Mouse (Mus musculus): ENCODE measurements at regions not wholly inside any gene's neighbourhood (a gene's known extent, or its start where the extent isn't known, plus 50 kb on each side); places are given as distances from the start of the nearest gene placed in this dataset.

DNA sequence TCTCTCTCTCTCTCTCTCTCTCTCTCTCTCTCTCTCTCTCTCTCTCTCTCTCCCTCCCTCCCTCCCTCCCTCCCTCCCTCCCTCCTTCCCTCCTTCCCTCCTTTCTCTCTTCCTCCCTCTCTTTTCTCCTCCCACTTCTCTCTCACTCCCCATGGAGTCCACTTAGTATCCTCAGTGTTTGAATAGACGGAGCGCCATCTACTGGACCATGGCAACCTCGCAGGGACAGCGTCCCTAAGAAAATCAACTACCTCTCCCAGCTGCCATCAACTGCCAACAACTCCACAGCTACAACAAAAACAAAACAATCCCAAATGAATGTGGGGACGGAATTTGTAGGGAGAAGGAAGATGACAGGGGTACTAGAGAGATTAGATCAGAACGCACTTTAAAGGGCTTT lies 69.5 kb upstream of the Gls start:
- no peaks in the 10 kb centered on the region for H3K36me3 ChIP-seq (ENCODE audit: control insufficient read depth, insufficient read depth, low read length, poor library complexity, severe bottlenecking)
- no peaks in the 10 kb centered on the region for H3K27me3 ChIP-seq (ENCODE audit: control insufficient read depth, insufficient read depth, low read length, poor library complexity, severe bottlenecking)
- no peaks in the 10 kb centered on the region for H3K4me1 ChIP-seq (ENCODE audit: control insufficient read depth, insufficient read depth, low read length)
- no peak overlapping the region for H3K4me3 ChIP-seq (ENCODE audit: low read depth, low read length)
- no peak overlapping the region for H3K9ac ChIP-seq (ENCODE audit: low read depth, poor library complexity, severe bottlenecking)
- peak; percentile 86 for TF ChIP-seq CTCF (IDR thresholded peaks at IDR 0.05; ENCODE audit: low read depth, low read length)
- TF ChIP-seq EP300 (IDR thresholded peaks at IDR 0.05; ENCODE audit: insufficient read depth, low read depth, low read length): no peak
- no peak overlapping the region for H3K27ac ChIP-seq (ENCODE audit: insufficient read depth, low read length)
- H3K9me3 ChIP-seq (replicated peaks; ENCODE audit: control insufficient read depth, insufficient read depth, low read length, poor library complexity, severe bottlenecking): no peaks in the 10 kb centered on the region

DNA sequence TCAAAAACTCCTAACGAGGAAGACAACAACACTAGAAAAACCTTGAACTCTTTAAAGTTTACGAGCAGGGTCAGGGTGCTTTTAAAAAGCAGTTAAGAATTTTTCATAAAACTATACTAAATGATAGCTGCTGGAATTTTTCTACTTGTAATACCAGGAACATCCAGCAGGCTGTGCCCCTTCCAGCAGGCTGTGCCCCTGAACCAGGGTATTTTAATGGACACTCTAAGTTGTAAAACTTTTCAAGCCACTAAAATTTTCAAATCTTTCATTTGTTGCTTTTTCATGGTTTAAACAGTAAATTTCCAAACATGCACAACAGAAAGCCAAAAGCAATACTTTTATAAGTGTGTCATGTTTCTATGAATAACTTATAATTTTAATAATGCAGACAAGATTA lies 68.2 kb upstream of the Gls start:
- TF ChIP-seq CTCF (IDR thresholded peaks at IDR 0.05; ENCODE audit: low read depth, low read length) (peak; percentile 36), POLR2A (IDR thresholded peaks at IDR 0.05; ENCODE audit: insufficient read depth, low read length) (no peak), EP300 (IDR thresholded peaks at IDR 0.05; ENCODE audit: insufficient read depth, low read depth, low read length) (no peak)
- H3K9ac ChIP-seq (ENCODE audit: low read depth, poor library complexity, severe bottlenecking): no peak overlapping the region
- H3K36me3 ChIP-seq (ENCODE audit: control insufficient read depth, insufficient read depth, low read length, poor library complexity, severe bottlenecking): no peaks in the 10 kb centered on the region
- H3K9me3 ChIP-seq (replicated peaks; ENCODE audit: control insufficient read depth, insufficient read depth, low read length, poor library complexity, severe bottlenecking): no peaks in the 10 kb centered on the region
- no peak overlapping the region for H3K27ac ChIP-seq (ENCODE audit: insufficient read depth, low read length)
- no peak overlapping the region for H3K4me3 ChIP-seq (ENCODE audit: low read depth, low read length)
- H3K27me3 ChIP-seq (ENCODE audit: control insufficient read depth, insufficient read depth, low read length, poor library complexity, severe bottlenecking): no peaks in the 10 kb centered on the region
- no peaks in the 10 kb centered on the region for H3K4me1 ChIP-seq (ENCODE audit: control insufficient read depth, insufficient read depth, low read length)

DNA sequence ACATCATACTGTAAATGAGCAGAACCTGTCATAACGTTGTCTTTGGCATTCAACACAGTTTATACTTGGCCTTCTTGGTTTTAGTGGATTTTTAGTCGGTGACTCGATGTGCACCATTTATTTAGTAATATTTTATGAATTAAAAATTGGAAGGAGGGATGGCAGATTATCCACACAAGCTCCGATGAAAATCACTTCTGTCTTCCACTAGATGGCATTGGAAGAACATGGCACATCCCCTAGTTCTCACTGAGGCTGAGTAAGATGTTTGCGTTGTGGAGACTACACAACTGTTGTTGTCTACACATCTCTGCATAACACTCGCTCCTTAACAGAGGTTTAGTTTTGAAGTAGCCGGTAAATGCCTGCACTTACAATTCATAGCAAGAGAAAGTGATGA lies 66.5 kb upstream of the Gls start:
- H3K9me3 ChIP-seq (replicated peaks; ENCODE audit: control insufficient read depth, insufficient read depth, low read length, poor library complexity, severe bottlenecking): no peaks in the 10 kb centered on the region
- no peak overlapping the region for H3K27ac ChIP-seq (ENCODE audit: insufficient read depth, low read length)
- H3K9ac ChIP-seq (ENCODE audit: low read depth, poor library complexity, severe bottlenecking): no peak overlapping the region
- no peaks in the 10 kb centered on the region for H3K4me1 ChIP-seq (ENCODE audit: control insufficient read depth, insufficient read depth, low read length)
- no peaks in the 10 kb centered on the region for H3K27me3 ChIP-seq (ENCODE audit: control insufficient read depth, insufficient read depth, low read length, poor library complexity, severe bottlenecking)
- no peak for TF ChIP-seq POLR2A (IDR thresholded peaks at IDR 0.05; ENCODE audit: insufficient read depth, low read length)
- no peak for TF ChIP-seq EP300 (IDR thresholded peaks at IDR 0.05; ENCODE audit: insufficient read depth, low read depth, low read length)
- TF ChIP-seq CTCF (IDR thresholded peaks at IDR 0.05; ENCODE audit: low read depth, low read length): no peak
- H3K36me3 ChIP-seq (ENCODE audit: control insufficient read depth, insufficient read depth, low read length, poor library complexity, severe bottlenecking): no peaks in the 10 kb centered on the region
- no peak overlapping the region for H3K4me3 ChIP-seq (ENCODE audit: low read depth, low read length)

DNA sequence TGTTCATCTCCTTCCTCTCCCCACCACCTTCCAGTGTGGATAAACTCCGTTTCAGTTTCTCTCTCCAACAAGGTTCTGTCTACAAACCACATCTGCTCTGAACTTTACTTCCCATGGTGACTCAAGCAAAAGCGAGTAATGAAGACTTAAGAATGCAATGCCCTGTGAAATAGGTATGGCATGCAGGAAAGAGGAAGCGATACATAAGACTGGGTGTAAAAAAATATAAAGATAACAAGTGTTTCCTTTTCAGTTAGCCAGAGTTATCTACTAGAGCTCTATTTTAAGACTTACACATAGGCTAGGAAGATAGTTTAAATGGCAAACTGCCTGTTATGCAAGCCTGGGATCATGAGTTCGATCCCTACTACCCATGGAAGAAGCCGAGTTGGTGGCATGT lies 65.3 kb upstream of the Gls start:
- no peaks in the 10 kb centered on the region for H3K9me3 ChIP-seq (replicated peaks; ENCODE audit: control insufficient read depth, insufficient read depth, low read length, poor library complexity, severe bottlenecking)

DNA sequence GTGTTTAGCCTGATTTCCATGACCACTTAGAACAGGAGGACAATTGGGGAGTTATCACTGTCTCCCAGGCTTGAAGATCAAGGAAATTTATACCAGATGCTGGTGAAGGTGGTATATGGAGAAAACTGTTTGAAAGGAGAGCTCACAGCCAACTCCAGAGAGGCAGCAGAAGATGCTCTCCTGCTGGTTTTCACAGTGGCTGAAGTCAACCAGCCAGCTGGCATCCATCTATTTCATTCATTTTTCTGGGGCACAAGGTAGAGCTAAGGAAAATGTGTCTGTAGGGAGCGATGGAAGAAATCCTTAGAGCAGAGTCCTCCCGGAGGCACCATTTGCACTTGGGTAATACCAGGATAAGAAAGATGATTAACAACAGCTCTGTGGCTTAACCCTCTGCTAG lies 63.1 kb upstream of the Gls start:
- H3K27me3 ChIP-seq (ENCODE audit: control insufficient read depth, insufficient read depth, low read length, poor library complexity, severe bottlenecking): no peaks in the 10 kb centered on the region
- no peaks in the 10 kb centered on the region for H3K4me1 ChIP-seq (ENCODE audit: control insufficient read depth, insufficient read depth, low read length)
- H3K36me3 ChIP-seq (ENCODE audit: control insufficient read depth, insufficient read depth, low read length, poor library complexity, severe bottlenecking): no peaks in the 10 kb centered on the region
- no peaks in the 10 kb centered on the region for H3K9me3 ChIP-seq (replicated peaks; ENCODE audit: control insufficient read depth, insufficient read depth, low read length, poor library complexity, severe bottlenecking)
- TF ChIP-seq POLR2A (IDR thresholded peaks at IDR 0.05; ENCODE audit: insufficient read depth, low read length): no peak
- no peak for TF ChIP-seq CTCF (IDR thresholded peaks at IDR 0.05; ENCODE audit: low read depth, low read length)
- no peak for TF ChIP-seq EP300 (IDR thresholded peaks at IDR 0.05; ENCODE audit: insufficient read depth, low read depth, low read length)
- H3K9ac ChIP-seq (ENCODE audit: low read depth, poor library complexity, severe bottlenecking): no peak overlapping the region
- no peak overlapping the region for H3K27ac ChIP-seq (ENCODE audit: insufficient read depth, low read length)
- H3K4me3 ChIP-seq (ENCODE audit: low read depth, low read length): no peak overlapping the region

More for the DNA sequence above, 65.3 kb upstream of the Gls start:
- Histone ChIP-seq H3K36me3 (ENCODE audit: control insufficient read depth, insufficient read depth, low read length, poor library complexity, severe bottlenecking) (no peaks in the 10 kb centered on the region), H3K9ac (ENCODE audit: low read depth, poor library complexity, severe bottlenecking) (no peak overlapping the region), H3K4me3 (ENCODE audit: low read depth, low read length) (no peak overlapping the region), H3K4me1 (ENCODE audit: control insufficient read depth, insufficient read depth, low read length) (no peaks in the 10 kb centered on the region), H3K27ac (ENCODE audit: insufficient read depth, low read length) (no peak overlapping the region), H3K27me3 (ENCODE audit: control insufficient read depth, insufficient read depth, low read length, poor library complexity, severe bottlenecking) (no peaks in the 10 kb centered on the region)
- no peak for TF ChIP-seq POLR2A (IDR thresholded peaks at IDR 0.05; ENCODE audit: insufficient read depth, low read length)
- TF ChIP-seq CTCF (IDR thresholded peaks at IDR 0.05; ENCODE audit: low read depth, low read length): no peak
- TF ChIP-seq EP300 (IDR thresholded peaks at IDR 0.05; ENCODE audit: insufficient read depth, low read depth, low read length): no peak

DNA sequence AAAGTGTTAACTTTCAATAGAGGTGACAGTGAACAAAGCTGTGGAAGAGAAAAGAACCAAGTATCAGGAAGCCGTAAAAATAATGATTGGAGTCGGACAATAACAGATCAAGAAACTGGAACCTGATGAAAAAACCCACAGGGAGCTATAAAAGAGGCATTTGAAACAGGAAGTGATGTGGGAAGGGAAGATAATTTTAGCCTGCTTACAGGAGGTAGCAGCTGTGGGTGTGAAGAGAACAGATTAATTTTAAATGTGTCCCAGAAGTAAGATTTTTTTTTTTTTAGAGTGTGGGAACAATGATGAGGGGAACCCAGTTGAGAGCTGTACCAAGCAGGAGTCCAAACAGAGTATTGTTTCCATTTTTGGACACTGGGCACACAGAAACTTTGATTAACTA lies 61.5 kb upstream of the Gls start:
- Histone ChIP-seq H3K9ac (ENCODE audit: low read depth, poor library complexity, severe bottlenecking) (no peak overlapping the region), H3K4me3 (ENCODE audit: low read depth, low read length) (no peak overlapping the region), H3K27ac (ENCODE audit: insufficient read depth, low read length) (no peak overlapping the region), H3K9me3 (replicated peaks; ENCODE audit: control insufficient read depth, insufficient read depth, low read length, poor library complexity, severe bottlenecking) (no peaks in the 10 kb centered on the region), H3K27me3 (ENCODE audit: control insufficient read depth, insufficient read depth, low read length, poor library complexity, severe bottlenecking) (no peaks in the 10 kb centered on the region), H3K36me3 (ENCODE audit: control insufficient read depth, insufficient read depth, low read length, poor library complexity, severe bottlenecking) (no peaks in the 10 kb centered on the region), H3K4me1 (ENCODE audit: control insufficient read depth, insufficient read depth, low read length) (no peaks in the 10 kb centered on the region)
- TF ChIP-seq CTCF (IDR thresholded peaks at IDR 0.05; ENCODE audit: low read depth, low read length) (no peak), POLR2A (IDR thresholded peaks at IDR 0.05; ENCODE audit: insufficient read depth, low read length) (no peak), EP300 (IDR thresholded peaks at IDR 0.05; ENCODE audit: insufficient read depth, low read depth, low read length) (no peak)

Measured in ES-Bruce4 (cell line).